Mouse (Mus musculus): ENCODE data around the gene Gucd1.
"Not testable (repeated sequence)": the region's sequence is repeated elsewhere in the genome, so short reads cannot be mapped to it uniquely, and the experiment has no call there.

The Gucd1 gene

GRCm38 (mm10) chr10:75428049-75429003 lies 89.4 kb downstream of the Gucd1 start:
- no peak for DNase-seq

GRCm38 (mm10) chr10:75424498-75424901 lies 93.3 kb downstream of the Gucd1 start:
- DNase-seq = no peak

- DNase-seq = no peak
Measured at GRCm38 (mm10) chr10:75418747-75419146, 99.0 kb downstream of the Gucd1 start.

- DNase-seq = no peak
Measured at GRCm38 (mm10) chr10:75417363-75418042, 100.3 kb downstream of the Gucd1 start.

GRCm38 (mm10) chr10:75414925-75415324 lies 102.8 kb downstream of the Gucd1 start:
- DNase-seq = no peak

- no peak for DNase-seq
Measured at GRCm38 (mm10) chr10:75412114-75413103, 105.4 kb downstream of the Gucd1 start.

GRCm38 (mm10) chr10:75411343-75412113 lies 106.2 kb downstream of the Gucd1 start:
- not testable (repeated sequence) for DNase-seq

GRCm38 (mm10) chr10:75407741-75408140 lies 110.0 kb downstream of the Gucd1 start:
- DNase-seq = no peak

GRCm38 (mm10) chr10:75406755-75407154 lies 111.0 kb downstream of the Gucd1 start:
- DNase-seq = peak; percentile 36

- DNase-seq = no peak
Measured at GRCm38 (mm10) chr10:75405916-75406315, 111.9 kb downstream of the Gucd1 start.

- no peak for DNase-seq
Measured at GRCm38 (mm10) chr10:75400958-75401357, 116.8 kb downstream of the Gucd1 start, which contains the start of gene Upb1. TSS of gene Upb1 (plus strand) at chr10:75401115.

- DNase-seq = no peak
Measured at GRCm38 (mm10) chr10:75396966-75397365, 120.8 kb downstream of the Gucd1 start.

- DNase-seq = no peak
Measured at GRCm38 (mm10) chr10:75394796-75395195, 123.0 kb downstream of the Gucd1 start.

- DNase-seq = no peak
Measured at GRCm38 (mm10) chr10:75390832-75391231, 126.9 kb downstream of the Gucd1 start.

- no peak for DNase-seq
Measured at GRCm38 (mm10) chr10:75390156-75390555, 127.6 kb downstream of the Gucd1 start.

GRCm38 (mm10) chr10:75378688-75379087 lies 139.1 kb downstream of the Gucd1 start:
- DNase-seq = no peak

- DNase-seq = peak; percentile 12
Measured at GRCm38 (mm10) chr10:75373655-75374351, 144.0 kb downstream of the Gucd1 start.

GRCm38 (mm10) chr10:75365231-75365633 lies 152.5 kb downstream of the Gucd1 start:
- DNase-seq = no peak

GRCm38 (mm10) chr10:75364796-75365195 lies 153.0 kb downstream of the Gucd1 start:
- DNase-seq = no peak

GRCm38 (mm10) chr10:75364214-75364690 lies 153.5 kb downstream of the Gucd1 start:
- peak; percentile 26 for DNase-seq

- DNase-seq = no peak
Measured at GRCm38 (mm10) chr10:75355341-75355740, 162.4 kb downstream of the Gucd1 start.
